Mouse (Mus musculus) bone marrow, adult 2 months (tissue): ENCODE data around the gene Ypel3.
A peak's percentile ranks its signal among the peaks of the same experiment; 100 is the strongest.

Experiments
- CTCF ChIP-seq: fragments of 200-500 bp; IDR thresholded peaks from 2 replicates; pipeline ENCODE4 v1.5.1; 2011; ENCODE audit warnings: low read length, control low read depth; ENCODE audit not compliant: control insufficient read depth, insufficient read depth
- POLR2A ChIP-seq: fragments of 200-500 bp; IDR thresholded peaks from 2 replicates; pipeline ENCODE4 v1.6.1; 2011; ENCODE audit warnings: low read depth, mild to moderate bottlenecking, control low read depth, low read length, borderline replicate concordance; ENCODE audit not compliant: control insufficient read depth

- TF ChIP-seq POLR2A (peak; percentile 46; the same call in 1 of the 2 replicates), CTCF (no peak)
These were observed 32.1 kb downstream of the Ypel3 start for GRCm38 (mm10) chr7:126808703-126809455.
